Comparison of ENCODE assay signal across 17 mouse cellular contexts in genomic region chrX:137265956-137266355, GRCm38 (mm10).
"Had no signal": no experiment of that assay in that cellular context is flagged by ENCODE, and none has a peak within 500 bp of the region (broad histone marks: within the 10 kb centered on the region; RNA-seq: fewer than 3 reads in every experiment).

No protein-coding gene starts in this region.

- H3K4me1 ChIP-seq: neural tube, embryonic 12.5 days; neural tube, embryonic 13.5 days; neural tube, embryonic 15.5 days; stomach, embryonic 15.5 days had no signal

- H3K27ac ChIP-seq: neural tube, embryonic 12.5 days; neural tube, embryonic 13.5 days; neural tube, embryonic 15.5 days; stomach, embryonic 15.5 days; stomach, postnatal 0 days had no signal

- H3K4me2 ChIP-seq: neural tube, embryonic 12.5 days; neural tube, embryonic 13.5 days; neural tube, embryonic 15.5 days; stomach, embryonic 15.5 days had no signal

- H3K27me3 ChIP-seq: neural tube, embryonic 12.5 days; neural tube, embryonic 13.5 days; neural tube, embryonic 15.5 days; stomach, embryonic 15.5 days had no signal

- H3K9me3 ChIP-seq: neural tube, embryonic 12.5 days; neural tube, embryonic 13.5 days; neural tube, embryonic 15.5 days; stomach, embryonic 15.5 days had no signal

- DNase-seq: retina, postnatal 1 day; right cerebral cortex, adult 18-20 months; right cerebral cortex, postnatal 14 days; right cerebral cortex, postnatal 25 days; right cerebral cortex, postnatal 4 days; spleen, adult 18-20 months; thymus, adult 18-20 months; thymus, adult 2 months; thymus, postnatal 14 days; thymus, postnatal 25 days; thymus, postnatal 36 days; thymus, postnatal 4 days had no signal

- H3K9ac ChIP-seq: neural tube, embryonic 12.5 days; neural tube, embryonic 13.5 days; neural tube, embryonic 15.5 days; stomach, embryonic 15.5 days had no signal

- H3K36me3 ChIP-seq: neural tube, embryonic 12.5 days; neural tube, embryonic 13.5 days; neural tube, embryonic 15.5 days; stomach, embryonic 15.5 days had no signal

- H3K4me3 ChIP-seq: neural tube, embryonic 12.5 days; neural tube, embryonic 13.5 days; neural tube, embryonic 15.5 days; stomach, embryonic 15.5 days had no signal
